Mouse (Mus musculus) stomach, embryonic 16.5 days (tissue): Measurements from ENCODE around the gene Chgb. TPM values are rescaled to one million over a fixed set of nuclear protein-coding genes. Genes with fewer than 3 reads are reported as not detected.

Source experiments
- ATAC-seq: fragments of 200-750 bp; cut with Nextera tagmentation; 2 replicates; pipeline ENCODE4 v1.8.0; 2017; ENCODE audit warnings: moderate number of reproducible peaks, moderate TSS enrichment; ENCODE audit not compliant: insufficient read depth, low FRiP score
- H3K27ac ChIP-seq: fragments of 300-500 bp; sonication (generic); 2 replicates; pipeline ENCODE4 v1.5.1; 2014; ENCODE audit warnings: low read length
- H3K27me3 ChIP-seq: fragments of 300-500 bp; sonication (generic); 2 replicates; pipeline ENCODE4 v1.6.1; 2014; ENCODE audit warnings: low read length, control low read depth, mixed read lengths; ENCODE audit not compliant: control insufficient read depth, insufficient read depth
- H3K36me3 ChIP-seq: fragments of 300-500 bp; sonication (generic); 2 replicates; pipeline ENCODE4 v1.6.1; 2014; ENCODE audit warnings: low read length; ENCODE audit not compliant: control insufficient read depth, insufficient read depth
- H3K4me1 ChIP-seq: fragments of 300-500 bp; sonication (generic); 2 replicates; pipeline ENCODE4 v1.6.1; 2014; ENCODE audit warnings: low read length, control low read depth, mixed read lengths; ENCODE audit not compliant: control insufficient read depth, insufficient read depth
- H3K4me2 ChIP-seq: fragments of 300-500 bp; sonication (generic); 2 replicates; pipeline ENCODE4 v1.6.1; 2014; ENCODE audit warnings: low read depth, low read length, mixed read lengths
- H3K4me3 ChIP-seq: fragments of 300-500 bp; sonication (generic); replicated peaks from 2 replicates; pipeline ENCODE4 v1.5.1; 2014; ENCODE audit warnings: mild to moderate bottlenecking, low read length
- H3K9ac ChIP-seq: fragments of 300-500 bp; sonication (generic); 2 replicates; pipeline ENCODE4 v1.6.1; 2014; ENCODE audit warnings: low read length
- H3K9me3 ChIP-seq: fragments of 300-500 bp; sonication (generic); replicated peaks from 2 replicates; pipeline ENCODE4 v1.6.1; 2016; ENCODE audit warnings: low read length, control low read depth; ENCODE audit not compliant: control insufficient read depth
- WGBS: fragments of 180-500 bp; shearing (Covaris S2); extraction: QIAGEN DNeasy Blood & Tissue Kit; methylation state at CpG from one replicate; pipeline ENCODE4 v1.1.7; 2014; 5-methylcytosine and 5-hydroxymethylcytosine counted together
- polyA plus RNA-seq: library from polyadenylated mRNA; unstranded; fragments of >200 nt; fragmentation: Nextera tagmentation; extraction: Ambion mirVana; gene quantifications from 2 replicates; pipeline ENCODE4 v1.2.1, GENCODE M21; 2015

The Chgb gene
- polyA plus RNA-seq, 1 experiment from 2014 or later = 17.6 TPM

DNA sequence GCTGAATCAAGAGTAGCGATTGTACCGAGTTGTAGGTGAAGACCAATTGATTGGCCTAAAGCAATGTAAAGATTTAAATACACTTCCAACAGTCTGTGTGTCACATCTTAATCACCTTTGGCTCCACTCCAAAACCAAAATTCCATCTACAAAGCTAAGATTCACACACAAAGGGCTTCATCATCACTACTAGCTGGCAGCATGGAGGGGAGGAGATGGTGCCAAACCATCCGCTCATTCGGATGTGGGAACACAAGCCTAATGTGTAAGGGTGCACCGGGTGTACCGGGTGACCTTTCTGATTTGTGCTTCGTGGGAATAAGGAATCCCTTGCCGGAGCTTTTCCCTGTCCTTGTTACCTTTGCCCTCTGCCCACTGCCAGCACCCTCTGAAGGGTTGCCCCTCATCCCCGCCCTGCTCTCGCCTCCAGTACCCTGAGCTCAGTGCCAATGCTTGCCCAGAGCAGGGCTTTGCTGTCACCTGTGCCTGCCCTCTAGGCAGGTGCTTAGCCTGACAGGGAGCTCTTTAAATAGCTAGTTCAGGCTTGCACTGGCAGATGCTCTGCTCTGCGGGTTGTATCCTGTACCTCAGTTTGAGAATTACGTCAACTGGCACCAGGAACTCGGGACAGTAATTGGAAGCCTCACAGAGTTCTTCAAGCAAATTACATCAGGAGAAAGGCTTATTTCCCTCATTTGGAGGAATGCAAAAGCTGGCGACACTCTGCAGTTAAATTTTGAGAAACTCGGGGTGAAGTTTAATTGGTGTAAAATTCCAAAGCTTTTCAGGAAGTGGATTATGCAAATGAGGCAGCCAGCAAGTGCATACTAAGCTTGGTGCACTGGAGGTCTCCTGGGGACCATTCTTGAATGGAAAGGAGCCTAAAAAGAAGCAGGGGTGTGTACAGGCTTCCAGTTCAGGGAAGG lies 29.7 kb upstream of the Chgb start:
- no peak overlapping the region for H3K9ac ChIP-seq
- WGBS = 72% methylated on average over 15 of the region's 15 CpGs
- no peak overlapping the region for H3K4me2 ChIP-seq
- no peak overlapping the region for H3K27ac ChIP-seq
- no peaks in the 10 kb centered on the region for H3K36me3 ChIP-seq
- H3K4me3 ChIP-seq = no peak overlapping the region
- H3K4me1 ChIP-seq = no peaks in the 10 kb centered on the region
- no peaks in the 10 kb centered on the region for H3K27me3 ChIP-seq
- H3K9me3 ChIP-seq = no peaks in the 10 kb centered on the region
- no peak; the same call in 1 of the 2 replicates for ATAC-seq

GRCm38 (mm10) chr2:132752398-132752797 lies 28.7 kb upstream of the Chgb start:
- H3K9me3 ChIP-seq = no peaks in the 10 kb centered on the region
- WGBS = 50% methylated on average over 2 of the region's 2 CpGs
- H3K4me2 ChIP-seq = no peak overlapping the region
- no peak overlapping the region for H3K27ac ChIP-seq
- ATAC-seq = no peak
- no peak overlapping the region for H3K4me3 ChIP-seq
- H3K27me3 ChIP-seq = no peaks in the 10 kb centered on the region
- H3K4me1 ChIP-seq = no peaks in the 10 kb centered on the region
- H3K36me3 ChIP-seq = no peaks in the 10 kb centered on the region
- no peak overlapping the region for H3K9ac ChIP-seq

- no peak overlapping the region for H3K9ac ChIP-seq
- no peaks in the 10 kb centered on the region for H3K4me1 ChIP-seq
- no peak overlapping the region for H3K4me3 ChIP-seq
- no peaks in the 10 kb centered on the region for H3K27me3 ChIP-seq
- H3K27ac ChIP-seq = no peak overlapping the region
- WGBS = 84% methylated on average over 3 of the region's 3 CpGs
- H3K36me3 ChIP-seq = no peaks in the 10 kb centered on the region
- H3K4me2 ChIP-seq = no peak overlapping the region
- no peak for ATAC-seq
- H3K9me3 ChIP-seq = no peaks in the 10 kb centered on the region
Measured at GRCm38 (mm10) chr2:132753137-132753536, 27.9 kb upstream of the Chgb start.

DNA sequence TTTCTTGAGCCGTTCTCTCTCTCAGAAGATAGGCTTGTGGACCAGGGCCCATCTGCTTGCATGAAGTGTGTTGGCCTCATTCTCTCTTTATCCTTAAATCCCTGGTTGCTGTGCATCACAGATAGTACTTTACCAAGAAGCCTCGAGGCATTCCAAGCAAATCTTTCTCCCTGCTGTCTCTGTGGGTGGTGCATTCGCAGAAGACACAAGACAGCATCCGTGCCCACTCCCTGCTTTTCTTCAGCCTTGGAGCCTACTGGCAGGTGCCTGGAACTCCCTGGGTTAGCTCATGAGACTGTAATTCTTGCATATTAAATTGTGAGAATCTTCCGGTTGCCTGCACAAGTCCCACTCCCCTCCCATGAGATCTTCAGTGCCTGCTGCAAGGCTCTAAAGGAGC lies 23.2 kb upstream of the Chgb start:
- Histone ChIP-seq H3K4me3 (no peak overlapping the region), H3K9me3 (no peaks in the 10 kb centered on the region), H3K4me2 (no peak overlapping the region), H3K4me1 (no peaks in the 10 kb centered on the region), H3K36me3 (no peaks in the 10 kb centered on the region), H3K27me3 (no peaks in the 10 kb centered on the region), H3K27ac (no peak overlapping the region), H3K9ac (no peak overlapping the region)
- no peak for ATAC-seq
- WGBS = 75% methylated on average over 5 of the region's 5 CpGs

DNA sequence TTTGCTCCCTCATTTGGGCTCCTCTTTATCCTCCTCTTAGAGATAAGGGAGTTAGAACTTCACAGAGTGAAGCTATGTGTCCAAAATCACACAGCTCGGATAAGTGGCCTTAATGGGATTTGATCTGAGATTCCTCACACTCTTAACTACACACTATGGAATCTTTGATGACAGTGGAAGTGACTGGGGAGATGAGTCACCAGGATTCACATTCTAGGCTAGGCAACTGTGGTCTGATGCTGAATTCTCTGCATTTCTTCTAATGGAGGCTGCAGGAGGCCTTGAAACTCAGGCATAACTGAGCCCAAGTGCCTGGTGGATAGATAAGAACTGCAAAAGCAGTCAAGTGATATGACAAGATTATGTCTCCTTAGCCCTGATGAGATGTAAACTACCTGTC lies 10.3 kb upstream of the Chgb start:
- Histone ChIP-seq H3K27me3 (no peaks in the 10 kb centered on the region), H3K27ac (no peak overlapping the region), H3K9ac (no peak overlapping the region), H3K4me2 (no peak overlapping the region), H3K4me1 (no peaks in the 10 kb centered on the region), H3K9me3 (no peaks in the 10 kb centered on the region), H3K4me3 (no peak overlapping the region), H3K36me3 (no peaks in the 10 kb centered on the region)
- 54% methylated on average over 1 of the region's 1 CpGs for WGBS
- no peak for ATAC-seq

DNA sequence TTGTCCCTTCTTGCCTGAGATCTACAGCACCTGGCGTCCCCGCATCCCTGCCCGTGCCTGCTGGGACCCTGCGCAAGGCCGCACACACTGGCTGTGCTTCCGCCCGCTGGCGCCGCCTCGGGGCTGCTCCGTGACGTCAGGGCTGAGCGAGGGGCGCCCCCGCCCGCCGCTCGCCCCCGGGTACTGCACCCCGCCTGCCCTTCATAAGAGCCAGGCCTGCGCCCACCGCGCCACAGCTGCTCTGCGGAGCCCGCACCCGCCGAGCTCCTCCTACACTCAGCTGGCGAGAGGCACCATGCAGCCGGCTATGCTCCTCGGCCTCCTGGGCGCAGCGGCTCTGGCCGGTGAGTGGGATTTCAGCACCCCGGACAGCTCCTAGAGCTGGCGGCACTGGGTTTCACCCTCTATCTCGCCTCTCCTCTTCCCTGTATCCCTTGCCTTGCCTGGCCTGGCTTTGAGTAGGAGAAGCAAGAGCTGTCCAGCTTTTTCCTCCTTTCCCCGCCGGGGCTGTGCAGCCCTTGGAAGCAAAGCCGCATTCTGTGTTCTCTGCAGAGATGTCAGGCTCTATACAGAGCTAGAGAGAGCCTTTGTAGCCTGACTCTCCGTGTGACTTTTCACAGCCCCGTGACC lies 476 bp downstream of the Chgb start:
- WGBS = 1% methylated on average over 41 of the region's 41 CpGs
- Histone ChIP-seq H3K9me3 (no peaks in the 10 kb centered on the region), H3K27me3 (0 out of 2 replicates have a peak, but pooled peaks cover 5% of the 10 kb centered on the region), H3K9ac (no peak overlapping the region), H3K4me3 (peak overlapping the region; percentile 42), H3K4me2 (peak overlapping the region; percentile 70), H3K36me3 (no peaks in the 10 kb centered on the region), H3K27ac (no peak overlapping the region), H3K4me1 (peaks cover 3% of the 10 kb centered on the region; the same call in 1 of the 2 replicates)
- peak; percentile 96 for ATAC-seq

DNA sequence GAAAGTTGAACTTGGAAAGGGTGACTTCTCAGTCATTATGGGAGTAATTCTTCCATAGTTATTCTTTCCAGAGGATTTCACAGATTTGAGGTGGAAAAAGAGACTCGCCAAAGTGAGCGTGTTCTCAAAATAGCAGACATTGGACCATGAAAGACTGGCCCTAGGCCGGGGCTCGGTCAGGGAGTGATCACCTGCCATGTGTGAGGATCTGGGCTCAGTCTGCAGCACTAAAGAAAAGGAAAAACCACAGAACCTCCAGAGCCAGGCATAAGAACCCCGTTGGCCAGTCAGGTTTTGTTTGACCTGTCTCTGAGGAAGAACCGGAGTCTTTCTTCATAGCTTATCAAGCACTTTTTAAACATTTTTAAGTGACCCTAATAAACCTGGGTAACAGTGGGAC lies 3.0 kb downstream of the Chgb start:
- Histone ChIP-seq H3K9ac (no peak overlapping the region), H3K36me3 (no peaks in the 10 kb centered on the region), H3K27ac (no peak overlapping the region), H3K4me3 (no peak overlapping the region), H3K9me3 (no peaks in the 10 kb centered on the region), H3K4me2 (no peak overlapping the region), H3K4me1 (peaks cover 3% of the 10 kb centered on the region; the same call in 1 of the 2 replicates), H3K27me3 (0 out of 2 replicates have a peak, but pooled peaks cover 5% of the 10 kb centered on the region)
- 70% methylated on average over 6 of the region's 6 CpGs for WGBS
- ATAC-seq = no peak

DNA sequence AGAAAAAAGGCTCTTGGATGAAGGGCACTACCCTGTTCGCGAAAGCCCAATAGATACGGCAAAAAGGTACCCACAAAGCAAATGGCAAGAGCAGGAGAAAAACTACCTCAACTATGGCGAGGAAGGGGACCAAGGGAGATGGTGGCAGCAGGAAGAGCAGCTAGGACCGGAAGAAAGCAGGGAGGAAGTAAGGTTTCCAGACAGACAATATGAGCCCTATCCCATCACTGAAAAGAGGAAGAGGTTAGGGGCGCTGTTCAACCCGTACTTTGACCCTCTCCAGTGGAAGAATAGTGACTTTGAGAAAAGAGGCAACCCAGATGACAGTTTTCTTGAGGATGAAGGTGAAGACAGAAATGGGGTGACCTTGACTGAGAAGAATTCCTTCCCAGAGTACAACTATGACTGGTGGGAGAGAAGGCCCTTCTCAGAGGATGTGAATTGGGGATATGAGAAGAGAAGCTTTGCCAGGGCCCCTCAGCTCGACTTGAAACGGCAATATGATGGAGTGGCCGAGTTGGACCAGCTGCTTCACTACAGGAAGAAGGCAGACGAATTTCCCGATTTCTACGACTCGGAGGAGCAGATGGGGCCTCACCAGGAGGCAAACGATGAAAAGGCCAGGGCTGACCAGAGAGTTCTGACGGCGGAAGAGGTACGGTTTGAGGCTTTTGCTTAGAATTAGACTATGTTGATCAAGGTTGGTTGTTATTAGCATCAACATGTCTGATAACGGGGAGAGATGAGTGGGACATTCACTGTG lies 12.5 kb downstream of the Chgb start:
- WGBS = 84% methylated on average over 19 of the region's 19 CpGs
- Histone ChIP-seq H3K4me3 (no peak overlapping the region), H3K4me1 (no peaks in the 10 kb centered on the region), H3K9me3 (no peaks in the 10 kb centered on the region), H3K9ac (no peak overlapping the region), H3K4me2 (no peak overlapping the region), H3K27me3 (no peaks in the 10 kb centered on the region), H3K27ac (no peak overlapping the region), H3K36me3 (no peaks in the 10 kb centered on the region)
- ATAC-seq = no peak

DNA sequence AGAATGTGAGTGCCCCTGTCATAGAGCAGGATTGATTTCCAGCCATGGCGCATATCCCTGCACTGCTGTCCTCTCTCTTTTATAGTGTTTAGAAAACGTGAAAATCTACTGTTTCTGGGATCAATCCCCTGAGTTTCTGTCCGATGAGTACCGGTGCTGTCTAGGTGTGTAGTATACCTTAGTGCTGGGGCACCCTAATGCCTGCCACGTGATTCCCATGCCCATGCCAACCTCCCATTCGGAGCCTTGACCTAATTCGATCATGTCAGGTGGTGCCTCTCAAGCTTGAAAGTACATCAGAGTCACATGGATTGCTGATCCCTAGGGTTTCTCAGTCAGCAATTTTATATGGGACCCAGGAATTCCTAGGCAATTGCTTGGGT lies 13.1 kb downstream of the Chgb start:
- Histone ChIP-seq H3K9me3 (no peaks in the 10 kb centered on the region), H3K4me3 (no peak overlapping the region), H3K9ac (no peak overlapping the region), H3K27me3 (no peaks in the 10 kb centered on the region), H3K36me3 (no peaks in the 10 kb centered on the region), H3K4me2 (no peak overlapping the region), H3K4me1 (no peaks in the 10 kb centered on the region), H3K27ac (no peak overlapping the region)
- ATAC-seq = no peak
- 81% methylated on average over 7 of the region's 7 CpGs for WGBS
